Mouse (Mus musculus) 3T3-L1 (cell line): ENCODE data around the gene Etnk1.
"Not testable (repeated sequence)": the region's sequence is repeated elsewhere in the genome, so short reads cannot be mapped to it uniquely, and the experiment has no call there.

Experiments
- DNase-seq: peaks from one replicate; pipeline ENCODE4 v3.0.0-alpha.2; 2015; ENCODE audit warnings: low read depth, low spot score

Gene Etnk1

DNA sequence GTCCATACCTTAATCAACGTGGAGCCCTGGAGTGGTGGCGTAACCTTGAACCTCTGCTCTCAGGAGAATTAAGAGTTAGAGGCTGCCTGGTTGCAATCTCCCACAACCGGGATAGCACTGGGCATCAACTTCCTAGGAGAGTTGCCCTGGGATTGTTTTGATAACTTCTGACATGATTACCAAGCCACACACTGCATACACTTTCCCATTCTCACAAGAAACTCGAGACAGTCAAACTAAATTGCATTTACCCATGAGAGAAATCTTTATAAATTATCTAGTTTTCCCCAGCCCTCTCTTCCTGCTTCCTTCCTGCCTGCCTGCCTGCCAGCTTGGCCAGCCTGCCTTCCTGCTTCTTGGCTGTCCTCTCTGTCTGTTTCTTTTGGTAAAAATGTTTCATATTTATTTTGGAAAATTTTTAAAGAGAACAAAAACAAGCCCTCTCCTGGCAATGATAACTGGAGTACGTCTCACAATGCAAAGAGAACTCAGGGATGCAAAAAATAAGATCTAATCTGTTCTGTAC, 17.2 kb upstream of the Etnk1 start:
- peak; percentile 51 for DNase-seq

DNA sequence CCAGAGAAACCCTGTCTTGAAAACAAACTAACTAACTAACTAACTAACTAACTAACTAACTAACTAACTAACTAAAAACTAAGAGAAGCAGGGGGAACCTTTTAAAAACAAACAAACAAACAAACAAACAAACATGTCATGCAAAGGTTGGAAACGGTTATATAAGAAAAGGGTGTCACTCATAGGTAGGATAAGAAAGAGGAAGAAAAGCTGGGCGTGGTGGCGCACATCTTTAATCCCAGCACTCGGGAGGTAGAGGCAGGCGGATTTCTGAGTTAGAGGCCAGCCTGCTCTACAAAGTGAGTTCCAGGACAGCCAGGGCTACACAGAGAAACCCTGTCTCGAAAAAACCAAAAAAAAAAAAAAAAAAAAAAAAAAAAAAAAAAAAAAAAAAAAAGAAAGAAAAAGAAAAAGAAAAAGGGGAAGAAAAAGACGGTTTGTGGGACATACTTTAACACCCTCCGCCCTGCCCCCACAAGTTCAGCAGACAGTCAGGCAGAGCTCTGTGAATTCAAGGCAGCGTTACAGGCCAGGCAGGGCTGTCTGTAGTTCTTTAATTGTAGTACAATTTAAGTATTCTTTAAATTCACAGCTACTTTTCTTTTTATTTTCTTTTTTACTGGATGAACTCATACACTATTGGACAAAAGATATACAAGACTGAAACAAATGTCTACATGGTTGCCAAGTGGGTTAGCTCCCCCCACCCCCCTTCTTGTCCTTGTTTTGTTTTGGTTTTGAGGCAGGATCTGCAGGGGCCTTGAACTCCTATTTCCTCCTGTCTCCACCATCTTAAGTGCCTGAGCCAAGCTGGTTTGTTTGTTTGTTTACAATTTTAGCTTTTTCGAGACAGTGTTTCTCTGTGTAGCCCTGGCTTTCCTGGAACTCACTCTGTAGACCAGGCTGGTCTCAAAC, 15.7 kb upstream of the Etnk1 start:
- not testable (repeated sequence) for DNase-seq

DNA sequence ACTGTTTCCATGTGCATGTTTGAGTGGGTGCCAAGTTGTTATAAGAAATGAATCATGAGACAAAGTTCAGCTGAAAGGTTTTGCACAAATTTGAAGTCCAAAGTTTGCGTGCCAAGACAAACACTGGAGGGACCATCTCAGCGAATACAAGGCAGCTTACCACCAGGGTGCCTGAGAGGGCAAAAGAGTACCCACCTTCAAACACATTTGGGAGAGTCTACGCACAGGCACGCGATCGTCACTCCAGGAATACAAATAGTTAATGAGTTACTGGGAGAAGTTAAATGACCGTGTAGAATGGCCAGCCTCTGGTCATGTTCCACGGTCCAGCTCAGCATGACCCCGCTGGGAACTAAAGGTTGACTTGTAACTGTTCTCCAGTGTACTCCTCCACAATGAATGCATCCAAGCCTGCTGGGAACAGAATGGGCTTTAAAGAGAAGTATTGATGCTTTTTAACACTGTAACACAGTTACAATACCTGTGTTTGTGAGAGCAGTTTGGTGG, 14.6 kb upstream of the Etnk1 start:
- DNase-seq: peak; percentile 95

DNA sequence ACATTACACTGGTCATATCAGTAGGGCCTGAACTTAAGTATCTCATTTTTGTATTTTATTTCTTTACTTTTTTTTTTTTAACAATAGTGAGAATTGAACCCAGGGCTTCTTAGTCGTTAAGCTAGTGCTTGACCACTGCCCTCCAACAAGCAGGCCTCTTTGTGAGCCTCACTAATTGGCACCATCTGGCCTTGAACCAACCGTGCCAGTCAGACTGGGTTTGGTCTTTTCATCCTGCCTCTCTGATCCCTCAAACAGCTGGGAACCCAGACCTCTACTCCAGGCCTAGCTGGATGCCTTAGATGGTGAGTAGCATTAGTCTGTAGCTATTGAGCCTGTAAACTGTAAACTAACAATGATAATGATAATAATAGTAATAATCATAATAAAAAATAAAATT, 13.9 kb upstream of the Etnk1 start:
- DNase-seq: no peak

DNA sequence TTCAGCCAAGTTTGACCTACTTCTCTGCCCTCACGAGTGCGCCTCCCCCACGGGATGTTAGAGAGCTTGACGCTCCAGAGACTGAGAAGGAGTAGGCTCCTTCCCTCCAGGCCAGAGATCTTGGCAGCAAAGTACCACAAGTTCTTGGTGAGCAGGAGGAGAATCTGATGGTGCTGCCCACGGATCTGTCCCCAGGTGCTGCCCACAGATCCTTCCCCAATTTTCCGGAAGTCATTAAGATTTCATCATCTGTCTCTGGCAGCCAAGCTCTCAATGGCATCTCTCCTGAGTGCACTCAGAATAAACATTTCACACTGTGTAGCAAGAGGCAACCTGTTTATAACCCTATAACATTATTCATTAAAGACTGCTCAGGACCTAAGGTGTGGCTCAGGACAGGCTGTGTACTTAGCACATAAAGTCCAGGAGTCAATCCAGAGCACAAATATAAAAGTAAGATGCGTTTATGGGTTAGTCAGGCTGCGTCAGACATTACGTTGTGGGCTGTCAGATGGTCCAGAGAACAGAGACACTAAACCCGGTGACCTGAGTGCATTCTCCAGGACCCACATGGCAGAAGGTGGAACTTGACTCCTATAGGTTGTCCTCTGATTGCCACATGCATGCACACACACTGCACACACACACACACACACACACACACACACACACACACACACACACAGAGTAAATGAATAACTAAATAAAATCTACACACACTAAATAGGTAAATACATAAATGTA, 13.1 kb upstream of the Etnk1 start:
- peak; percentile 66 for DNase-seq

DNA sequence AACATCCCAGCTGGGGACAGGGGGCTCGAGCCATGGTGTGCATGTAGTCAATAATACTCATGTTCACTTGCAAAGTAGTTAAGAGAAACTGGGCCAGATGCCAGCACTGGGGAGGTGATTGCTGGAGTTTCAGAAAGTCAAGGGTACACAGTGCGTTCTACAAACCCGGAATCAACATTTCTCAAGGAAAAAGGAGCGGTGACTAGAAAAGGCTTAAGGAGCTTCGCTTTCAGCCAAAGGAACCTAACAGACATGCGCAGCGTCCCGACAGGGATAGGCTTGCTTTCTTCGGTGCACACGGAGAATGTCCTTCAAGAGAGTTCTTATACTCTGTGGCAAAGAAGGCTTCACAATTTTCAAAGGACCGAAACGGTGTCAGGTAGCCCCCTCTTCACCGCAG, 12.1 kb upstream of the Etnk1 start:
- no peak for DNase-seq

DNA sequence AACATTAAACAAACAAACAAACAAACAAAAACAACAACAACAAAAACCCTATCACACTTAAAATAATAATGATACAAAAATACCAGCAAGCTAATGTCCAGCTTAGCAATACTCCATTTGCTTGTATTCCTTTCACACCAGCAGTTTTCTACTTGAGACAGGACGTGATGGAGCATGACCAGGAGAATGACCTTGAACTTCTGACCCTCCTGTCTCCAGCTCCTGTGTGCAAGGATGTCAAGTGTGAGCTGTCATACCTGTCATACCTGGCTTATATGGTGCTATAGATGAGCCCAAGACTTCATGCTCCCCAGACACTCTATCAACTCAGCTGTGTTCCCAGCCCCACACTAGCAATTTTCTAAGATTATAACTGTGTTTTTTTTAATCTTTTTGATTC, 11.0 kb upstream of the Etnk1 start:
- no peak for DNase-seq

DNA sequence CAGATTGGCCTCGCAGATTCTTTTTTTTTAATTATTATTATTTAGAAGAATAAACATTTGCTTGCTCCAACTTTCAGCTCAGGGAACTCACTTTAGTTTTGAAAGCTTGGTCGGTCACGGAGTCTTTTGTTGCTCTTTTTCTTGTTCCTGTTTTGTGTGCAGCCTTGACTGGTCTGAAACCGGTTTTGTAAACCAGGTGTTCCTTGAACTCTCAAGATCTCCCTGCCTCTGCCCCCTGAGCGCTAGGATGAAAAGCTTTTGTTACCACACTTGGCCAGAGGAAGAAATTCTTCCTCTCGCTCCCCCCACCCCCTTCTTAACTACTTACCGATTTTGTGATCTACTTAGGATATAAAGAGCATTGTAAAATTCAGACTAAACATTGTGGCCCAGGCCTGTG, 10.3 kb upstream of the Etnk1 start:
- DNase-seq: no peak

DNA sequence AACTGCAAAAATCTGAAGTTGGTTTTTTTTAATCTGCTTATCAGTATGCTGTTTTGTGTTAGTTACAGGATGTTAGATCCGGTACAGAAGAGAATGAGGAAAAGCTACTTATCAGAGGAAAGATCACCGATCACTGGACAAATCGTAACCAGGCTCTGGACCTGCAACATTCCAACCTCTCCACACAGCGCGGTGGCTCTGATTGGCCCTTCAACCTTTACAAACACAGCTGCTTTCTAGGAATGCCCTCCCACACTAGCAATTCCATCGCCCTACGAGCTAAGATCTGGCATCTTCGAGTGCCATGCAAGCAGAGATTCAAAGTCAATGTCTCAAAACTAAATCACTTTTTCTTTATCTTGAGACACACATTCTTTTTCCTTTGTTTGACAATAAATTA, 9.6 kb upstream of the Etnk1 start:
- no peak for DNase-seq

DNA sequence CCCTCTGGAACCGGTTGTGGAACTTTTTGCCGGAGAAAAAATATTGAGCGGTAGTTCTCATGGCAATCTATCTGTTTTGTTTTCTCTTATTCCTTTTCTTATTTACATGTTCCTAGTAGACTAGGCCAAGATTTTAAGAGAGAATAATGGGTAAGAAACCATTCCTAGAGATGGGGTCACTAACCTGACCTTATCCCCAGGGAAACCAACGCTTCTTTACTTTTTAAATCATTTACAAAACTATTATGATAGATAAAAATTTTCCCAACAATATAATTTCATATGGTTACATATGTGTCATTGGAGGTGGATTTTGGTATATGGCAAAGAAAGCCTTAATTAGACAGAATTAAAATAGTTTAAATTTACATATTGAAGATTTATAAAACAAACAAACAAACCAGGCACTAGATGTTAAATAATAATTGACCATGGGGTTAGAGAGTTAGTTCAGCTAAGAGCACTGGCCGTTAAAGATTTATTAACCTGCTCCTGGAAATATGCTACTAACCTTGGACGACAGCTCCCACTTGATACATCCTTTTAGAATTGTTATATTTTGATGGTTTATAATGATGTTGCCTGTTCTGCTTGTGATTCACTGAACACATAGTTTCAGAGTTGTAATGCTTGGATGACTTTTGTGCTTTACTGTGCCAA, 6.3 kb upstream of the Etnk1 start:
- no peak for DNase-seq

DNA sequence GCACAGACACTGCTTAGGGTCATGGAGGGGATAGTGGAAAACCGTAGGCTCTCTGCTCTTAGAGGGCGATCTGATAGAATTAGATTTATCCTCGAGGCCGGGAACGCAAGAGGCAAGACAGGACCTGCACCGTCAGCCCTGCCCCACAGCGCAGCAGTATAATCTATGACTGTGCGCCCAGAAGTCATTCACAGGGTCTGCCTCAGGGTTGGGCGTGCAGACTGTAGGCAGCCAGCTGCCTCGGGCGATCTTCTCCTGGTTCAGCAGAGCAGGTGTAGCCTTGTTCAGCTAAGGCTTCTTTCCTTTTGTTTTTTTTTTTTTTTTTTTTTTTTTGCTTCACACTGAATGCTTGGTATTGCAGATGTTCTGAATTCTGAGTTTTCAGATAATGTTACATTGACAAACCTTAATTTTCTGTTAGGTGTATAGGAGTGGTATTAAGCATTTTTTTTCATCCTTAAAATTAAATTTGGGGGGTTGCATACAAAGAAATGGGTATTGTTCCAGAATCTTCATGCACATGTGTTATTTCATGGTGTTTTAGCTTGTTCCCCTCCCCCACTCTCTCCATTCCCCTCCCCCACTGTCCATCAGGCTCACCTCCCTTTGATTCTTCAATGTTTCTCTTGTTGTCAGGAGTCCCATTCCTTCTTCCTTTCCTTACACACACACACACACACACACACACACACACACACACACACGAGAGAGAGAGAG, 4.7 kb upstream of the Etnk1 start:
- no peak for DNase-seq

DNA sequence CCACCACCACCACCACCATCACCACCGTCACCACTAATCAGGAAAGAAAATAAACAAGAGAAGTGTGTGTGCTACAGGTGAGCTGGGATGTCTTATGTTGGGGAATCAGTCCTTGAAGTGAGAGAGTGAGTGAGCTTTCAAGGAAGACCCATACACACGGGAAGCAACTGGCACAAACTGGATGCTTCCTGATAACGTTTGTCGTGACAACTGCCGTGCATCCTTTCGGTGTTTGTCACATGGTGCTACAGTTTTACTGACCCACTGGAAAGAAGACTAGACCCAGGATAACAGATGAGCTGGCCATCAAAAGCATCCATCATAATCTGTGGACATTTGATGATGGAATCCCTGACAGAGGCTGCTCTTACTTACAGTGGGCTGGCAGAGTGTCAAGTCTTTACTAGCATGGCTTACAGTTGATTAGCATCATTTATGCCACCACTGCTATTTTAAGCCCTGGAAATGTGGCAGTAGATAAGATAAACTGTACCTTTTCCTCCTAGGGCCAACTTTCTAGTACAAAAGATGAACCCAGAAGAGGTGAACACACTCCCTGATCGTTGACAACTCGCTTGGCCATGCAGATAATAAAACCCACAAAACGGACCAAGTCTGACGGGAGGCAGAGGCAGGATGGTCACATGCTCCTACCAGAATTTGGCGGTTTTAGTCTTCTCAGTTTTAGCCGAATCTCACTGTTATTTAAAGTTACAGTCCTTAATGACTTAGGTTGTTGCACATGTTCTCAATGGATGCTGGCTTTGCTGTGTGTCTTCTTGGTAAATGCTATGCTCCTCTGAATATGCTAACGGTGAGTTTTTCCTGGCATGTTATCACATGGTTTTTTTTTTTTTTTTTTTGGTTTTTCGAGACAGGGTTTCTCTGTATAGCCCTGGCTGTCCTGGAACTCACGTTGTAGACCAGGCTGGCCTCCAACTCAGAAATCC, 2.8 kb upstream of the Etnk1 start:
- no peak for DNase-seq

DNA sequence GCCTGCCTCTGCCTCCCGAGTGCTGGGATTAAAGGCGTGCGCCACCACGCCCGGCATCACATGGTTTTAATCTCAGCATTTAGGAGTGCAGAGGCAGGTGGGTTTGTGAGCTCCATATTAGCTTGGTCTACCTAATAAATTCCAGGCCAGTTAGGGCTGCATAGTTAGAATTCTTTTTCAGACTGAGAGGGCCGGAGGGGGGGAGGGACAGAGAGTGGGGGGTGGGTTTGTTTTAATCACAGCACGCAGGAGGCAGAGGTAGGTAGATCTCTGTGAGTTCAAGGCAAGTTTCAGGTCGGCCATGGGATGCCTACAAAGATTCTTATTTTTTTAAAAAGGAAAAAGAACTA, 2.1 kb upstream of the Etnk1 start:
- DNase-seq: no peak

DNA sequence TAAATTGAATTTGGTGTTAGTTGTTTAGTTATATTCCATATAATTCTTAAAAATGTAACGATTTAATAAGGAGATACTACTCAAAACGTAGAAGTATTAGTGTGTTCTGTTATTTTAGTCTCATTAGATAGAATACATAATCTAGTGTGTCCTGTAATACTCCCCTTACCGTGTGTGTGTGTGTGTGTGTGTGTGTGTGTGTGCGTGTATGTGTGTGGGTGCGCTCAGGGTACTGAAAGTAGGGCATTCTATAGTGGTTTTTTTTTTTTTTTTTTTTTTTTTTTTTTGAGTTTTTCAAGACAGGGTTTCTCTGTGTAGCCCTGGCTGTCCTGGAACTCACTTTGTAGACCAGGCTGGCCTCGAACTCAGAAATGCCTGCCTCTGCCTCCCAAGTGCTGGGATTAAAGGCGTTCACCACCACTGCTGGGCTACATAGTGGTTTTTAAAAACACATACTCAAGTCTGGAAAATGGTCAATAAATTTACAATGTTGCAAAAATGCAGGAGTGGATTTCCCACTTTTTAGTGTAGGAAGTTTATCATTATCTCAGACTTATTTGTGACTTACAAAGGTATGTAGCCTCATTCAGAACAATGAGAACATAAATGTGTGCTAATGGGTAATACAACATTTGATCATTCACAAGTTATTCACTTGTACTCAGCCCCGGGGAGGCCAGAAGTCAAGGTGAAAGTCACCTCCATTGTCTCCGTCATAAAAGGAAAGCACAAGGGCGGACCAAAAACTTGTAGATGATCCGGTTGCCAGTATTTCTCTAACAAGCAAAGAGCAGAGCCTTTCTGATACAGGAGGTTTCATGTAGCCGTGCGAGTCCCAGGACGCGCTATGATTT, 1.4 kb upstream of the Etnk1 start:
- no peak for DNase-seq

DNA sequence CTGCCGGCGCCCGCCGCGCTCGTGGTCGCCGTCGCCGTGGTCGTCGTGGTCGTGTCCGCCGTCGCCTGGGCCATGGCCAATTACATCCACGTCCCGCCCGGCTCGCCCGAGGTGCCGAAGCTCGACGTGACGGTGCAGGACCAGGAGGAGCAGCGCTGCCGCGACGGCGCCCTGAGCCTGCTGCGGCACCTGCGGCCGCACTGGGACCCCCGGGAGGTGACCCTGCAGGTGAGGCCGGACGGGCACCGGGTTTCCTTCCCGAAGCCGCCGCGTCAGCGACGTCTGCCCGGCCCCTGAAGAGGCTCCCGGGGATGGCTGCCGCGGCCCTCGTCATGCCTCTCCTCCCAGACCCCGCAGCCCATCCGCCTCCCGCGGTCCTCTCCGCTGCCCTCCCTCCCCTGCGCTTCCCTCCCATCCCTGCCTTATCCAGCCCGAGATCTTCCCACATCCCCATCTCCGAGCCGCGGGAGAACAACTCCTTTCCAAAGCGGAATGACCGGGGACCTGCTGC, 443 bp downstream of the Etnk1 start:
- peak; percentile 60 for DNase-seq

DNA sequence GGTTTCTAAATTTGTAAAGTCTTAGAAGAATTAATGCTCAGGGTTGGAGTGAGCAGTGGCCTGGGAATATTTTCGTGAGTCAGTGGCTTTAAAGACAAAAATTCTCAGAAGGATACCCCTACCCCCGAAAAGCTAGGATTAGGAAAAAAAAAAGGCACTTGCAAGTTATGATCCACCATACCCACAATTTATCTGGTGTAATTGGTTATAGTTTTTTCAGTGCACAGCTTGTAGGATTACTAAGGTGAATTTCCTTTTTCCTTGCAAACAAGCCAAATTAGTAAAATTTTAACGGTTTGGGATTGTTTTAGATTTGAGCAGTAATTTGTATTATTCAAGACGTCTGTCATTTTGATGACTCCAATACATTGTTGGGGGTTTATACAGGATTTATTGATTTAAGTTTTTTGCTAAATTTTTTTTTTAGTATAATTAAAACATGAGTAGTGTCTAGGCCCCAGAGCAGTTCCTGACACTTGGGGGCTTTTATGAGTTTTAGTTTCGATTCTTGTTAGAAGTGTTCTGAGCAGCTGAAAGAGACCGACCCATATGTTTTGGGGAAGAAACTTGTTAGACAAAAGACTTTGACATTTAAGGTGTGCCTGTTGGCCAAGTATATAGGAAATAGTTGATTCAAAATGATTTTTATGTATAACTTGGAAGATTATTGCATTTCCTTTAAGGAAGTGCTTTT, 1.1 kb downstream of the Etnk1 start:
- DNase-seq: no peak

DNA sequence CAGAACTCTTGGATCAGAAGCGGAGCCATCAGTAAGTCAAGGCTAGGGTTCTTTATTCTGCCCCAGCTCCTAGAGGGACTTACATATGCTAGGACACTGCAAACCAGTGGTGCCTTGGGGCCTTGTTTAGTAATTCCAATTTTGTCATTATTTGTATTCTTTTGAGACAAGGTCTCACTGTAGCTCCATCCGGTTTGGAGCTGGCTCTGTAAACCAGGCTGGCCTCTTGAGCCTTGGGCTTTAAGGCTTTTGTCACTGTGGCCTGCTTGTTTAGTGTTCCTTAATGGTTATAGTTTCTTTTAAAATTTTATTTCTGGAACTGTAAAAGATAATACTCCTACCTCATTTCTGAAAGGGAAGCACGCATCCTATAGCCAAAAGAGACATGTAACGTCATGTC, 2.4 kb downstream of the Etnk1 start:
- DNase-seq: no peak

DNA sequence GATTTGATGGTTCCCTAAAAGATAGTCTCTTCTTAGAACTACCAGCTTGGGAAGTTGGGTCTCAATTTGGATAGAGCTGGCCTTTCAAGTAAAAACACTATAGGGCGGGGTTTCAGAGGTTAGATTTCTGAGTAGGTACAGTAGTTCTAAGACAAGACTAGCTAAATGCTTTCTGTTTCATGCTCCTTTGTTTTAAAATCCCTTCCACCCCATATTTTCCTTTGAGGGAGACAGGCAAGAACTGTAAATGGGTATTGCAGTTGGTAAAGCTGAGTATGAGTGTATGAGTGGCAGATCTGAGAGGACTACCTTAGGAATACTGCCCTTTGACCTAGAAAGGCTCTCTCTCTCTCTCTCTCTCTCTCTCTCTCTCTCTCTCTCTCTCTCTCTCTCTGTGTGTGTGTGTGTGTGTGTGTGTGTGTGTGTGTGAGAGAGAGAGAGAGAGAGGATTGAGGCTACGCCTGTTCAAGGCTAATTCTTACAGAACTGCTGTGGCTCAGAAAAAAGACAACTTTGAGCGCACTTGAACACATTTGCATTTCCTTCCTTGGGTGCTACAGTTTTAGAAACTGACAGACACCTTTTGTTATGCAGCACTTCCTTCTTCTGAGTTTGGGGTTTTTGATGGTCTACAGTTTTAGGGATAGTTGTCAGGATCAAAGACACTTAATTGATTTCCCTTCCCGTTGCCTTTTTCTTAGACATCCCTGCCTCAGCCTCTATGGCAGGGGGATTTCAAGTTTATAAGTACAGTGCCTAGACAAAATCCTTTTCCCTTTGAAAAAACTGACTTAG, 3.3 kb downstream of the Etnk1 start:
- DNase-seq: no peak
